Mouse (Mus musculus): Measurements from ENCODE around the gene Zfp882.
A peak's percentile ranks its signal among the peaks of the same experiment; 100 is the strongest.

DNA sequence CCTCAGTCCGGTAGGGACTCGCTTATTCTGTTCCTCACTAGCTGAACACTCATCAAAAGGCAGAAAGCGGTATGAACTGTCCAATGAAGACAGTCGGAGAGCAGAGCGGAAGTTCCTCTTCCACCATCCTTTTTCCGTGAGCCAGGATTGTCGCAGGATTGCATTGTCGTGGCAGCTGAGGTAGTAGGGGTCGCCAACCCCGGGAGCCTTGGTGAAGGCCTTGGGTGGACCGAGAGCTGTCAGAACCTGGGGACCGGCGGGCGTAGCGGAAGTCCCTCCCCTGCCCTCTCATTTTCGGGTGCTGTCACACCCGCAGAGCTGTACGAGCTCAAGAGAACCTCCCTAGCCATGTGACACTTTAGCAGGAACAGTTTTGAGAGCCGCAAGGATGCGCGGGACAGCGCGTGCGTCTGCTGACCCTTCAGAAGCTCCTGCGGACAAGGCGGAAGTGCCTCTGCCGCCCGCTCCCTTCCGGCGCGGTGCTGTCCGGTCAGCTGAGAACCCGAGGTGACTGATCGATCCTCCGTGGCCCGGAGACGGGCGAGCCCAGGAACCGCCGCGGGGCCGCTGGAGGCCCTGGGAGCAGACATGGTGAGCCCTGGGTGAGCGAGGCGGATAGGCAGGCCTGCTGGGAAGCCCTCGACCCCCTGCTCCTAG, 26.7 kb upstream of the Zfp882 start, which contains the start of gene Zfp709:
- TF ChIP-seq CTCF (IDR thresholded peaks at IDR 0.05; ENCODE audit: extremely low read depth, insufficient read depth, insufficient read length, insufficient replicate concordance) (no peak), POLR2A (IDR thresholded peaks at IDR 0.05; ENCODE audit: low read depth, low read length) (peak; percentile 17; the same call in 1 of the 2 replicates)
